Mouse (Mus musculus): ENCODE results near the gene Abcc5.
"Not testable (repeated sequence)": the region's sequence is repeated elsewhere in the genome, so short reads cannot be mapped to it uniquely, and the experiment has no call there.

Abcc5 gene

DNA sequence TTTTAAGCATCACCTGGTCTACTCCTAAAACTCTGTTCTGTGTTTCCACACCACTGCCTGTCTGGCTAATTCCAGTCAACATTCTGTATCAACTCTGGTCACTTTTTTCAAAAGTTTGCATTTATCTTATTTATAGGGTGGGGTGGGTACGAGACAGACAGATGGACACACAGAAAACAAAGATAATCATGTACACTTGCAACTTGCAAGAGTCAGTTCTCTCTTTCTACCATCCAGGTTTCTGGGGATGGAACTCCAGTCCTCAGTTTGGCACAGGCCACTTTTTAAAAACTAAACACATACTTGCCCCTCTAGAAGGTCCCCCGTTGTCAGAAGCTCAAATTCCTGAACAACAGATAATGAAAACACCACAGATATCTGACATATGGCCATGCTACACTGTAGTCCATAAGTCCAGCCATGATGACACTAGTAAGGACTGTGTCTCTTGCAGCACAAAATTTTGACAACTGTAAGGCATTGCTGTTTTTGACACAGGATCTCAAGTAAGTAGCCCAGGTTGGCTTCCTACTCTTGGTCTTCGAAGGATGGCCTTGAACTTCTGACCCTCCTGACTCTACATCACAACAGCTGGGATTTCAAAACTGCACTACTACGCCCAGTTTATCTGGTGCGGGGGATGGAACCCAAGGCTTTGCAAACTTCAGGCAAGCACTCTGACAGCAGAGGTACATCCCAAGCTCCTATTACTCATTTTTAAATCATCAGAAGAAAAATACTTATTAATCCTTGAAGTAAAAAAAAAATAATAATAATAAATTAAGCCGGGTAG lies 3.1 kb downstream of the Abcc5 start:
- DNase-seq (ENCODE audit: low spot score), result no peak

GRCm38 (mm10) chr16:20418054-20418453 lies 8.1 kb downstream of the Abcc5 start:
- DNase-seq (ENCODE audit: low spot score), result no peak

- DNase-seq (ENCODE audit: low spot score), result no peak
These were observed 9.9 kb downstream of the Abcc5 start for GRCm38 (mm10) chr16:20416262-20416661.

GRCm38 (mm10) chr16:20415804-20416203 lies 10.4 kb downstream of the Abcc5 start:
- no peak for DNase-seq (ENCODE audit: low spot score)

DNA sequence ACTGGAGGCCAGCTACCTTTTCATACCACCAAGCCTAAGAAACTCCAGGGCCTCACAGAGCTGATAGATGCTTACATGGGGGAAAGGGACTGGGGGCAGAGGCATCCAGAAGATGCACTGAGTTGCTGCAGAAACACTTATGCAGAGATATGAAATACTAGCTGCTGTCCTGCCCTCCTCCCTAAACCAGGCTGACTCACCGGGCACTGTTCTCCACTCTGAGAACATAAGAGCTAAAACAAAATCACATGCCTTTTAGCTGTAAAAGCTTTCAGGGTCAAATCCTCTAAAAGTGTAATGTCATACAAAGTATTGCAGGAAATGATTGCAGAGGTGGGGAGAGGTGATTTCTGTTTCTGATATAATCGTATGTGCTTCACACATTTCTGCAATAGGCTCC lies 11.0 kb downstream of the Abcc5 start:
- no peak for DNase-seq (ENCODE audit: low spot score)

DNA sequence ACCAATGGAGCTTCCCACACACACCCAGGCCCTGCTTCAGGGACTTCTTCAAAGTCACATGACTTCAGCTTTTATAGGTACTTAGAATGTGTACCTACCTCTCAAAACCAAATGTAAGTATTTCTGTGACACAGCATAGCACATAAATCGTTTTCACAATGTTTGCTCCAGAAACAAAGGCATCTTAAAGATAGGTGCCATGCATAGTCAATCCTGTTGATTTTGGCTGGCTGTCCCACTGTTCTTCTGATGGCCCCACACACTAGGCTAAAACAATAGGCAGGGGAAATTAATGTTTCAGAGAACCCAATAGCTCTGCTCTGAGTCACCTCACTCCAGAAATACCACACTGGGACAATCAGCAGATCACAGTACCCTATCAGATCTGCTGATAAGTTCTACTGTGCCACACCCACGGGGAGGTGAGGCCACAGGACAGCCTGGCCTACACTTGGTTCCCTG lies 12.3 kb downstream of the Abcc5 start:
- no peak for DNase-seq (ENCODE audit: low spot score)

DNA sequence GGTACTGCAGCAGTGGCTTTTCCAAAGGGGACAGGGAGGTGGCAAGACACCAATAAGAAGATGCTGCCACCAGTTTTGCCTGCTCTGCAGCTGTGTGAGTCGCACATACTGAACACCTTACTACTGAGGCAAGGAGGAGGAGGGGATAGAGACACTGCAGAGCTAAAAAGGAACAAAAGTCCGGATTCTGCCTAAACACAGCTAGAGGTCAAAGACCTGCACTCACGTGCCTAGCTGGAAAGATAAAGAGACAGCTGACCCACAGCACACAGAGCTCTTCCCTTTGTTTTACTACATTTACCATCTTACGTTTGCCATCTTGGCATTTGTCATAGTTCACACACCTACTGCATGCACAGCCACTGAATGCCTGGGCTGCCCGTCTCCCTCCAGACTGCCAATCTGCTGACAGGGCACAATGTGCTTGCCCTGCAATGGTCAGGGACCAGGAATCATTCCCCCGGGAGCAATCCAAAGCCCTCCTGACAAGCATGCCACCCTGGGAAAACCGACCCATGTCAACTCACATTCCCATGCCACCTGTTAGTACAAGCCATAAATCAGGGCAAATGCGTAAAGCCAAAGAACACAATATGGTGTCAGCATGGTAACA lies 14.1 kb downstream of the Abcc5 start:
- no peak for DNase-seq (ENCODE audit: low spot score)

GRCm38 (mm10) chr16:20405335-20405734 lies 20.9 kb downstream of the Abcc5 start:
- no peak for DNase-seq (ENCODE audit: low spot score)

GRCm38 (mm10) chr16:20403327-20403726 lies 22.9 kb downstream of the Abcc5 start:
- DNase-seq (ENCODE audit: low spot score), result no peak

DNA sequence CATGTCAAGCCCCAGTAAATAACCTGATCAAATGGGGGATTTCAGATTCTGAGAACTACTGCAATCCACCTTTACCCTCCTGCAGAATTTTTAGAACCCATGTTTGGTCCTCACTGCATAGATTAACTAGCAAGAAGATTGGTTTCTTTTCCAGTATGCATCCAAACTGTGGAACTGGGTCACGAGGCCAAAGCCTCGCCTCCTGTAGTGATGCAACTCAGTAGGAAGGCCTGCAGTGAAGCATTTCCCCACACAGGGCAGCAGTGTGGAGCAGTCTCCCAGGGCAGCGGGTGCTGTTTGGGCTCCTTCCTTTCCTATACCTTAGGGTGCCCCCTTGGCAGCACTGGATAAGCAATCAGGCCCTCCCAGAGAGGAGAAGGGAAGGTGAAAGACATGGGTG lies 24.6 kb downstream of the Abcc5 start:
- DNase-seq (ENCODE audit: low spot score), result no peak

- DNase-seq (ENCODE audit: low spot score), result no peak
These were observed 25.2 kb downstream of the Abcc5 start for GRCm38 (mm10) chr16:20400707-20401591.

GRCm38 (mm10) chr16:20396851-20397250 lies 29.3 kb downstream of the Abcc5 start:
- no peak for DNase-seq (ENCODE audit: low spot score)

DNA sequence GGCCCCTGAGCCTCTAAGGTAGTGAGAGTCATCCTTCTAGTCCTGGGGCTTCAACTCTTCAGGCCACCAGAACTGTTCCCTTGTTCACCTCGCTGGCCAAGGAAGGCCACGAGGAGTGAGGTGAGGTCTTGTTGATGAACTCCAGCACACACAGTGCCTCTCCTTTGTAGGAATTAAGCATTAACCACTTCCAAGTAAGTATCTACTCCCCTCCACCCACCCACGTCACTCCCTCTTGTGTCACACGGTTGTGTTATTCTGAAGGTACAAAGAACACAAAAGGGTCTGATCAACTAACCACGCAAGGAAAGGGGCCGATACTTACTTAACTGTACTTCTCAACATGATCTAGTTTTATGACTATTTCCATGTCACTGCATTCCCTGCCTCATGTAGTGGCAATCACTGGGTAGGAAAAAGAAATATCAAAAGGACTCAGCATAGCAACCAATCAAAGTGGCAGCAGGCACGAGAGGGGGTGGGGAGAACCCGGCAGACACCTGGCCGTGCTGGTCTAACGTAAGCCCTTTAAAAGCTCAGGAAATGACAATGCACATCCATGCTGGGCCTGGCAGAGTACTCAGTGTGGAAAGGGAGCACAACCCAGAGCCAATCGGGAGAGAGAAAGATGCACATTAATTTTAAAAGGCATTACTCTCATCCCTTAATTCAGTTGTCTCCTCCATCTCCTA lies 30.8 kb downstream of the Abcc5 start:
- DNase-seq (ENCODE audit: low spot score), result no peak

GRCm38 (mm10) chr16:20391753-20392152 lies 34.4 kb downstream of the Abcc5 start:
- DNase-seq (ENCODE audit: low spot score), result no peak

DNA sequence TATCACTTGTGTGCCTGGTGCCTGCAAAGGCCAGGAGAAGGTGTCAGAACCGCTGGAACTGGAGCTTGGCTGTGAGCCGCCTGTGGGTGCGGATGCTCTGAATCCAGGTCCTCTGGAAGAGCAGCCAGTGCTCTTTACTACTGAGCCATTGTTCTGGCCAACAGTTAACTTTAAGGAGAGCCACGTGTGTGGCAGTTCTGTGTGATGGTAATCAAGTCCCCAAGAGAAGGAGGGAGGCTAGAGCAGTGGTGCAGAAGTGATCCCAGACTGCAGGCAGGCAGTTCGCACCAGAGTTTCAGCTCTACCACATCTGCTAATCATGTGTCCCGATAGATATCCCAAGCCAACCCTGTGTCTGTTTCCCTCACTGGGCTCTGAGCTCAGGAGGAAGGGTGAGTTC lies 36.0 kb downstream of the Abcc5 start:
- DNase-seq (ENCODE audit: low spot score), result no peak

DNA sequence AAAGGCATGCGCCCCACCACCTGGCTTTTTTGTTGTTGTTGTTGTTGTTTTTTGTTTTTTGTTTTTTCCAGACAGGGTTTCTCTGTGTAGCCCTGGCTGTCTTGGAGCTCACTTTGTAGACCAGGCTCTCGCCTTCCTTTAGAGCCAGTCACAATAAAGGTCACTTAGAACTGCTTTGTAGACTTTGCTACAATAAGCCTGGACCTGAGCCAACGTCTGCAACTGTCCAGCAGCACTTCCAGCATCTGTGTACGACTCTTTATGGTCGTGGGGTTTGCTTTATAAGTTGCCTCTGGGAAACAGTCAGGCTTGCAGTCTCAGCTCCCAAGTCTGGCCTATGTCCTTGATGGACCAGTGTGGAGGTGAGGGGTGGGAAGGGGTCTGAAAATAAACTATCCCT lies 45.2 kb downstream of the Abcc5 start:
- DNase-seq (ENCODE audit: low spot score), result no peak

DNA sequence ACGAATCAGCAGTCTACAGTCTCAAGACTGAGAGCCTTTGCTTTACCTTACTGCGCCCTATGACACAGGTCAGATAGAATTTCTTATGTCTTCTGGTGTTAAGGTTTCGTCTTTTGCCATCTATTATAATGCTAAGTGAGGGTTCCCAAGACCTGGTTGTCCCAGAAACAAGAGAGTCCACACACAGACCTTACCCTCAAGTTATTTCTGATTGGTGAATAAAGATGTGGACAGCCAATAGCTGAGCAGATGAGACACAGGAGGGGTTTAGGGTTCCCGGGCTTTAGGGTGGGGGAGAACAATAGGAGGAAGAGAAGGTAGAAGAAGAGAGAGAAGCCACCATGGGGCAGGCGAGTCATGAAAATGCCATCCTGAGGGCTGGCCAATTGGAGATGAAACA lies 50.9 kb downstream of the Abcc5 start:
- DNase-seq (ENCODE audit: low spot score), result no peak

- no peak for DNase-seq (ENCODE audit: low spot score)
These were observed 54.5 kb downstream of the Abcc5 start for GRCm38 (mm10) chr16:20371731-20372130.

GRCm38 (mm10) chr16:20368221-20368620 lies 58.0 kb downstream of the Abcc5 start:
- DNase-seq (ENCODE audit: low spot score), result no peak

- DNase-seq (ENCODE audit: low spot score), result no peak
These were observed 64.1 kb downstream of the Abcc5 start for GRCm38 (mm10) chr16:20362121-20362520.

GRCm38 (mm10) chr16:20361496-20361895 lies 64.7 kb downstream of the Abcc5 start:
- DNase-seq (ENCODE audit: low spot score), result not testable (repeated sequence)

- DNase-seq (ENCODE audit: low spot score), result no peak
These were observed 66.4 kb downstream of the Abcc5 start for GRCm38 (mm10) chr16:20359643-20360295.

Measured in testis, postnatal 14 days (tissue).